Mouse (Mus musculus) forebrain, embryonic 16.5 days (tissue): Measurements from ENCODE around the gene Stx8. TPM values are rescaled to one million over a fixed set of nuclear protein-coding genes. Genes with fewer than 3 reads are reported as not detected.

Source experiments
- ATAC-seq: fragments of 200-750 bp; cut with Nextera tagmentation; 2 replicates; pipeline ENCODE4 v1.8.0; 2017; ENCODE audit warnings: mild to moderate bottlenecking, moderate library complexity
- H3K27ac ChIP-seq: fragments of 300-500 bp; sonication (generic); 2 replicates; pipeline ENCODE4 v1.5.1; 2014; ENCODE audit warnings: low read length, control low read depth
- H3K27me3 ChIP-seq: fragments of 300-500 bp; sonication (generic); replicated peaks from 2 replicates; pipeline ENCODE4 v1.6.1; 2014; ENCODE audit warnings: low read length; ENCODE audit not compliant: control insufficient read depth, insufficient read depth
- H3K36me3 ChIP-seq: fragments of 300-500 bp; sonication (generic); 2 replicates; pipeline ENCODE4 v1.6.1; 2014; ENCODE audit not compliant: control insufficient read depth, insufficient read depth
- H3K4me1 ChIP-seq: fragments of 300-500 bp; sonication (generic); replicated peaks from 2 replicates; pipeline ENCODE4 v1.6.1; 2014; ENCODE audit warnings: low read length; ENCODE audit not compliant: control insufficient read depth, insufficient read depth
- H3K4me2 ChIP-seq: fragments of 300-500 bp; sonication (generic); 2 replicates; pipeline ENCODE4 v1.6.1; 2014; ENCODE audit warnings: mild to moderate bottlenecking, low read length, control low read depth
- H3K4me3 ChIP-seq: fragments of 300-500 bp; sonication (generic); replicated peaks from 2 replicates; pipeline ENCODE4 v1.5.1; 2014; ENCODE audit warnings: mild to moderate bottlenecking, low read length, control low read depth
- H3K9ac ChIP-seq: fragments of 300-500 bp; sonication (generic); replicated peaks from 2 replicates; pipeline ENCODE4 v1.6.1; 2014; ENCODE audit warnings: low read depth, low read length, control low read depth
- H3K9me3 ChIP-seq: fragments of 300-500 bp; sonication (generic); 2 replicates; pipeline ENCODE4 v1.6.1; 2016; ENCODE audit warnings: low read length; ENCODE audit not compliant: control insufficient read depth
- WGBS: fragments of 180-500 bp; shearing (Covaris S2); extraction: QIAGEN DNeasy Blood & Tissue Kit; methylation state at CpG from one replicate; pipeline ENCODE4 v1.1.7; 2014; 5-methylcytosine and 5-hydroxymethylcytosine counted together
- polyA plus RNA-seq: library from polyadenylated mRNA; unstranded; fragments of >200 nt; fragmentation: Nextera tagmentation; extraction: Ambion mirVana; gene quantifications from 2 replicates; pipeline ENCODE4 v1.2.1, GENCODE M21; 2015

Gene Stx8
- polyA plus RNA-seq, 1 experiment from 2014 or later: 68.2 TPM

- Histone ChIP-seq H3K9ac (no peak overlapping the region), H3K9me3 (no peaks in the 10 kb centered on the region)
- 78% methylated on average over 10 of the region's 10 CpGs for WGBS
Measured at GRCm38 (mm10) chr11:68067806-68068205, 101.8 kb downstream of the Stx8 start.

GRCm38 (mm10) chr11:68070086-68070485 is 104.1 kb downstream of the Stx8 start:
- no peaks in the 10 kb centered on the region for H3K27me3 ChIP-seq
- 60% methylated on average over 3 of the region's 3 CpGs for WGBS

More at GRCm38 (mm10) chr11:68067806-68068205, 101.8 kb downstream of the Stx8 start:
- Histone ChIP-seq H3K4me1 (no peaks in the 10 kb centered on the region), H3K4me3 (no peak overlapping the region), H3K27ac (no peak overlapping the region), H3K27me3 (no peaks in the 10 kb centered on the region), H3K4me2 (no peak overlapping the region), H3K36me3 (no peaks in the 10 kb centered on the region)
- ATAC-seq: no peak

GRCm38 (mm10) chr11:68071836-68072235 is 105.8 kb downstream of the Stx8 start:
- Histone ChIP-seq H3K27me3 (no peaks in the 10 kb centered on the region), H3K4me3 (no peak overlapping the region), H3K9ac (no peak overlapping the region), H3K27ac (no peak overlapping the region), H3K4me2 (no peak overlapping the region), H3K9me3 (no peaks in the 10 kb centered on the region), H3K36me3 (no peaks in the 10 kb centered on the region), H3K4me1 (no peaks in the 10 kb centered on the region)
- ATAC-seq: no peak
- WGBS: 28% methylated on average over 5 of the region's 5 CpGs

More at GRCm38 (mm10) chr11:68070086-68070485, 104.1 kb downstream of the Stx8 start:
- Histone ChIP-seq H3K4me3 (no peak overlapping the region), H3K27ac (no peak overlapping the region), H3K4me1 (no peaks in the 10 kb centered on the region), H3K9me3 (no peaks in the 10 kb centered on the region), H3K36me3 (no peaks in the 10 kb centered on the region), H3K9ac (no peak overlapping the region), H3K4me2 (no peak overlapping the region)
- no peak for ATAC-seq

- Histone ChIP-seq H3K9ac (no peak overlapping the region), H3K9me3 (no peaks in the 10 kb centered on the region), H3K4me3 (no peak overlapping the region), H3K27me3 (no peaks in the 10 kb centered on the region), H3K27ac (no peak overlapping the region), H3K4me1 (no peaks in the 10 kb centered on the region), H3K4me2 (no peak overlapping the region), H3K36me3 (no peaks in the 10 kb centered on the region)
- ATAC-seq: no peak
- WGBS: 39% methylated on average over 11 of the region's 11 CpGs
Measured at GRCm38 (mm10) chr11:68072597-68073210, 106.7 kb downstream of the Stx8 start.

GRCm38 (mm10) chr11:68074686-68075085 is 108.7 kb downstream of the Stx8 start:
- Histone ChIP-seq H3K9me3 (no peaks in the 10 kb centered on the region), H3K9ac (no peak overlapping the region), H3K36me3 (no peaks in the 10 kb centered on the region), H3K4me1 (no peaks in the 10 kb centered on the region), H3K27me3 (no peaks in the 10 kb centered on the region), H3K4me3 (no peak overlapping the region), H3K27ac (no peak overlapping the region), H3K4me2 (no peak overlapping the region)
- no peak for ATAC-seq
- 43% methylated on average over 5 of the region's 5 CpGs for WGBS

GRCm38 (mm10) chr11:68075331-68075730 is 109.3 kb downstream of the Stx8 start:
- H3K4me1 ChIP-seq: no peaks in the 10 kb centered on the region
- 65% methylated on average over 2 of the region's 2 CpGs for WGBS
- ATAC-seq: no peak
- no peaks in the 10 kb centered on the region for H3K27me3 ChIP-seq
- no peak overlapping the region for H3K9ac ChIP-seq
- H3K4me3 ChIP-seq: no peak overlapping the region
- no peaks in the 10 kb centered on the region for H3K36me3 ChIP-seq
- no peak overlapping the region for H3K27ac ChIP-seq
- no peaks in the 10 kb centered on the region for H3K9me3 ChIP-seq
- H3K4me2 ChIP-seq: no peak overlapping the region

- Histone ChIP-seq H3K27ac (no peak overlapping the region), H3K9me3 (no peaks in the 10 kb centered on the region), H3K4me2 (no peak overlapping the region), H3K27me3 (no peaks in the 10 kb centered on the region), H3K4me3 (no peak overlapping the region), H3K9ac (no peak overlapping the region), H3K4me1 (no peaks in the 10 kb centered on the region), H3K36me3 (no peaks in the 10 kb centered on the region)
- WGBS: 94% methylated on average over 2 of the region's 2 CpGs
- no peak for ATAC-seq
Measured at GRCm38 (mm10) chr11:68079756-68080155, 113.8 kb downstream of the Stx8 start.

GRCm38 (mm10) chr11:68080999-68081398 is 115.0 kb downstream of the Stx8 start:
- no peaks in the 10 kb centered on the region for H3K9me3 ChIP-seq
- no peaks in the 10 kb centered on the region for H3K36me3 ChIP-seq
- ATAC-seq: no peak
- H3K9ac ChIP-seq: no peak overlapping the region
- no peak overlapping the region for H3K27ac ChIP-seq
- H3K4me1 ChIP-seq: no peaks in the 10 kb centered on the region
- no peak overlapping the region for H3K4me2 ChIP-seq
- no peaks in the 10 kb centered on the region for H3K27me3 ChIP-seq
- no peak overlapping the region for H3K4me3 ChIP-seq
- WGBS: 96% methylated on average over 2 of the region's 2 CpGs

- no peaks in the 10 kb centered on the region for H3K4me1 ChIP-seq
- no peaks in the 10 kb centered on the region for H3K9me3 ChIP-seq
- H3K27ac ChIP-seq: no peak overlapping the region
- H3K4me2 ChIP-seq: no peak overlapping the region
- no peak overlapping the region for H3K4me3 ChIP-seq
- no peak overlapping the region for H3K9ac ChIP-seq
- no peaks in the 10 kb centered on the region for H3K36me3 ChIP-seq
- WGBS: 95% methylated on average over 12 of the region's 12 CpGs
- no peaks in the 10 kb centered on the region for H3K27me3 ChIP-seq
- ATAC-seq: no peak
Measured at GRCm38 (mm10) chr11:68082756-68083155, 116.8 kb downstream of the Stx8 start.

GRCm38 (mm10) chr11:68083562-68083961 is 117.6 kb downstream of the Stx8 start:
- Histone ChIP-seq H3K27me3 (no peaks in the 10 kb centered on the region), H3K4me1 (no peaks in the 10 kb centered on the region), H3K9me3 (no peaks in the 10 kb centered on the region), H3K36me3 (no peaks in the 10 kb centered on the region), H3K4me3 (no peak overlapping the region), H3K4me2 (no peak overlapping the region), H3K9ac (no peak overlapping the region), H3K27ac (no peak overlapping the region)
- no peak for ATAC-seq
- 90% methylated on average over 6 of the region's 6 CpGs for WGBS
